Mouse (Mus musculus) heart, postnatal 4 days (tissue): ENCODE results near the gene Plch2. TPM values are rescaled to one million over a fixed set of nuclear protein-coding genes. Genes with fewer than 3 reads are reported as not detected.

Source experiments
- DNase-seq: peaks from one replicate; pipeline ENCODE4 v3.0.0; 2021
- total RNA-seq, 2 experiments: library from RNA; stranded (reverse); gene quantifications; 2 replicates each; pipeline ENCODE4 v1.2.3; 2021

Plch2 gene
- total RNA-seq, 2 experiments from 2014 or later: not detected

GRCm38 (mm10) chr4:155020141-155020540, 36.4 kb downstream of the Plch2 start:
- DNase-seq: no peak

- DNase-seq: peak; percentile 25
Measured at GRCm38 (mm10) chr4:155019336-155019847, 37.2 kb downstream of the Plch2 start.

- peak; percentile 68 for DNase-seq
Measured at GRCm38 (mm10) chr4:155018601-155019335, 37.8 kb downstream of the Plch2 start.

- DNase-seq: no peak
Measured at GRCm38 (mm10) chr4:155018066-155018465, 38.5 kb downstream of the Plch2 start.

- no peak for DNase-seq
Measured at GRCm38 (mm10) chr4:155017253-155017878, 39.2 kb downstream of the Plch2 start.

- no peak for DNase-seq
Measured at GRCm38 (mm10) chr4:155016807-155017206, 39.8 kb downstream of the Plch2 start.

GRCm38 (mm10) chr4:155015550-155015949, 41.0 kb downstream of the Plch2 start:
- DNase-seq: no peak

- no peak for DNase-seq
Measured at GRCm38 (mm10) chr4:155014791-155015190, 41.8 kb downstream of the Plch2 start.

GRCm38 (mm10) chr4:155014244-155014643, 42.3 kb downstream of the Plch2 start:
- DNase-seq: no peak

- DNase-seq: peak; percentile 79
Measured at GRCm38 (mm10) chr4:155012788-155013187, 43.8 kb downstream of the Plch2 start.

- no peak for DNase-seq
Measured at GRCm38 (mm10) chr4:155012115-155012514, 44.5 kb downstream of the Plch2 start.

- DNase-seq: no peak
Measured at GRCm38 (mm10) chr4:155011312-155012025, 45.1 kb downstream of the Plch2 start.

- DNase-seq: no peak
Measured at GRCm38 (mm10) chr4:155010870-155011269, 45.7 kb downstream of the Plch2 start.

GRCm38 (mm10) chr4:155009216-155009615, 47.4 kb downstream of the Plch2 start:
- no peak for DNase-seq

- DNase-seq: no peak
Measured at GRCm38 (mm10) chr4:155008075-155008474, 48.5 kb downstream of the Plch2 start.

- DNase-seq: no peak
Measured at GRCm38 (mm10) chr4:155007641-155008040, 48.9 kb downstream of the Plch2 start.

GRCm38 (mm10) chr4:155006296-155006695, 50.3 kb downstream of the Plch2 start:
- DNase-seq: no peak

GRCm38 (mm10) chr4:155005278-155005677, 51.3 kb downstream of the Plch2 start:
- no peak for DNase-seq

GRCm38 (mm10) chr4:154999379-154999778, 57.2 kb downstream of the Plch2 start:
- no peak for DNase-seq

- DNase-seq: peak; percentile 37
Measured at GRCm38 (mm10) chr4:154996572-154997154, 59.9 kb downstream of the Plch2 start.

GRCm38 (mm10) chr4:154994876-154995275, 61.7 kb downstream of the Plch2 start:
- DNase-seq: no peak

GRCm38 (mm10) chr4:154986750-154987149, 69.8 kb downstream of the Plch2 start:
- DNase-seq: no peak

GRCm38 (mm10) chr4:154986096-154986495, 70.5 kb downstream of the Plch2 start:
- DNase-seq: peak; percentile 92
